Mouse (Mus musculus) liver, embryonic 14 days (tissue): ENCODE results near the gene Ccdc85a. TPM values are rescaled to one million over a fixed set of nuclear protein-coding genes. Genes with fewer than 3 reads are reported as not detected.

Source experiments
- polyA plus RNA-seq: library from polyadenylated mRNA; depleted of rRNA; stranded (reverse); fragments of >200 nt; gene quantifications from 2 replicates; pipeline ENCODE4 v1.2.3, GENCODE M21; 2012; rRNA removed

Gene Ccdc85a
- polyA plus RNA-seq = 0.01 and 0.03 TPM in 2 replicates

DNA sequence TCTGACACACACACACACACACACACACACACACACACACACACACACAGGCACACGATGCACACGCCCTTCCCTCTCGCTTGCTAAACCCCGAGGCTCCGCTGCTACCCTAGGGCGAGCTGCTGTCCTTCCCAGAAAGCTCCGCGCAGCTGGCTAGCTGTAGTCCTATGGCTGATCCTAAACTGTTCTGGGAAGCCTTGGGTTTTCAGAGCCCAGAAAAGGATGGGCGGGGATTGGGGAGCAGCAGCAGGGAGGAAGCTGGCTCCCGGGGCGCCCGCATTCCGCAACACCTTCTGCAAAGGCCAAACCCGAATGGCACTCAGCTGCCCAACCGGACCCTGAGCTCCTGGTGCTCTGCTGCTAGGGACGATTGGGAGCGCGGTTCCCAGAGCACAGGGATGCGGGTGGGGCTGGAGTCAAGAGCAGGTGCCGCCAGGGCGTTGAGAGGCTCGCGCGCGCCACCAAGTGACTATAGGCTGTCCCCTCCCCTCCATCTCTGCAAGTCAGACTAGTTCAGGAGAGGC, at the start of gene Ccdc85a:
Ccdc85a (minus strand) TSS at position 414 of the 524 bp plus-strand sequence.

DNA sequence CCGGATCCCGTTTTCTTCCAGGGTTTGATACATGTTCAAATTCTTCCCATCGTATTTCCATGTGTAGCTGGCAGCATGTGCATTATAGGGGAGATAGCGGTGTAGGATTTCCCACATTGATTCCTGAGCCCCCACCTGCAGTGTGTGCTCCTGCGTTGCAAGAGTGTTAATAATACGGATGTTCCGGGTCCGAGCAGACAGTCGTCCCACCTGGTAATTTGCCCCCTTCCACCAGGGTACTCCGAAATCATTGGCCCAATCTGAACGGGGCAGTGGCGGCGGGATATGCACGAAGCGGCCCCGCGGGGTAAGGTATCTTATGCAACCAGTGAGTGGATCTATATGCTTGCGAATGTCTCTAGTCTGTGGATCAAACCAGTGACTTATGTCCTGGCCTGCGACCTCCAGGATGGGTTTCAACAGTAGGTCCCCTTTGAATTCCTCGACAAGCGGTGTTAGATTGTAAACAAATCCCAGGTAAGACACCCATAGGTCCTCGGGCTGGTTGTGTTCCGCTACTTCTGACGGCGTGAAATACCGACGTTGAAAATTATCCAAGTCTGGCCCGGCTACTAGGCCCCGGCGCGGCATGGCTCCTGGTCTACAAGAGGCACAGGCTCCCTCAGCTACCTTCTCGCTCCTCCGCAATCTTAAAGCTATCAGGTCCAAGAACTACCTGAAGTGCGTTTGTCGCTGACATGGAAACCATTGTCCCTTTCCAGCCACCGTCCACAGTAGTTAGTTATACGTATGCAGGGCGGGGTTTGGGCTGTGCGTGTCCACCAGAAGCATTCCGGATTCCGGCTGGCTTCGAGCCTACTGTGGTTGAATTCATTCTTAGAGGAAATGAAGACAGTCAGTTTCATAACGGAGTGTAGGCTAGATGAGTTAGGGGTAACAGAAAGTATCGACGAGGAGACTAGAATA, 244.6 kb downstream of the Ccdc85a start, which contains the start of gene Gm6685:
Gm6685 (minus strand) TSS at position 644 of the 927 bp plus-strand sequence.

Other genes starting within 250 kb of the Ccdc85a start
- not detected in 2 replicates for gene Gm6685, start 244.5 kb downstream of the Ccdc85a start, polyA plus RNA-seq